Mouse (Mus musculus): ENCODE measurements around the gene Gm14409. TPM values are rescaled to one million over a fixed set of nuclear protein-coding genes. Genes with fewer than 3 reads are reported as not detected.
"Not testable (repeated sequence)": the region's sequence is repeated elsewhere in the genome, so short reads cannot be mapped to it uniquely, and the experiment has no call there.

The Gm14409 gene
- total RNA-seq (2021): 1 to 10 TPM; 2.3 to 2.7 TPM
- long read RNA-seq, experiment 1: 0 reads
- long read RNA-seq, experiment 2: 0 reads

DNA sequence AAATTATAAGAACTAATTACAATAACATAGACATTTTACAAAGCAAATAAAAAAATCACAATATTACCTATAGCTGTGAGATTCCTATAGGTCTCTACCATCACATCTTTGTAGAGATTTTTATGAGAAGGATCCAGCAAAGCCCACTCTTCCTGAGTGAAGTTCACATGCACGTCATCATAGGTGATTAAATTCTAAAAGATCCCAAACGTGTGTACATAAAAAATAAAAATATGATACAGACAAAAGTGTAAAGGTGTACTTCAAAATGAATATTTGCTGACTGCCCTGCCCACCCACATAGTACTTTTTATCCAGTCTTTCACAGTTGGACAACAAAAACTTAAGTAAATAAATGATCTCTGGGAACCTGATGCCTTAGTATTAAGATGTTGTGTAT lies at the start of gene Gm14409:
TSS of gene Gm14409 (minus strand) at position 101 of the 400 bp plus-strand sequence.
- H3K27ac ChIP-seq; H3K4me3 ChIP-seq; DNase-seq (ENCODE audit: low spot score in 2 of 2): not testable (repeated sequence)

DNA sequence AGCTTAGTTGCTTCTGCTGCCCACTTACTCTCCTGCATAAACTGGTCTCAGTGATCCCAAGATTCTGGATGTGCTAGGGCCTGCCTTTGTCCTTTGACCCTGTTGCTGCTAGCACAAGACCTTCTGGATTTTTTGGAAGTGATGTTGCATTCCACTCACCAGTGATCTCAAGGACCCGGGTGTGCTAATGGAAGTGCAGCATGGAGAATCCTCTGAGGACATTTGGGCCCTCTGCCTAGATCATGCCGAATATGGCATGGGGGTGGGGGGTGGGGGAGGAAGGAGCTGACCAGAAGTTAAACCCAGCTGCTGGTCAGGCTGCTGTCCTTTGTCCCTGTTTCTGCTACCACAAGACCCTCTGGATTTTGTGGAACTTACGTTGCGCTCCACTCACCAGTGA lies 42.8 kb upstream of the Gm14409 start:
- H3K27ac ChIP-seq; DNase-seq (ENCODE audit: low spot score in 2 of 2); H3K4me3 ChIP-seq: not testable (repeated sequence)

DNA sequence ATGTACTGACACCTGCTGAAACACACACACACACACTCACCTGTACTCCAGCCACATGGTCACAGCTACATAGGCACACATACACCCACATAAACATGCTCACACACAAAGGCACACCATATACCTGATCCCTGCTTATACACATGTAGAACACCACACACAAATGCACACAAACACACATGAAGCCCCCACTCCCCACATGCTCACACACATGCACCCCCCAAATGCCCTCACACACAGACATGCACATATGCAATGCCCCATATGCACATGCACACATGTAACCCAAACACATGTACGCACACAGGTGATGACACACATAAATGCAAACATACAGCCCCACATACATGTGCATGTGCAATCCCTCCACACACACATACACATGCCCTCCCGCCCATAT lies 38.1 kb upstream of the Gm14409 start:
- not testable (repeated sequence) for H3K27ac ChIP-seq; H3K4me3 ChIP-seq; DNase-seq (ENCODE audit: low spot score in 2 of 2)

DNA sequence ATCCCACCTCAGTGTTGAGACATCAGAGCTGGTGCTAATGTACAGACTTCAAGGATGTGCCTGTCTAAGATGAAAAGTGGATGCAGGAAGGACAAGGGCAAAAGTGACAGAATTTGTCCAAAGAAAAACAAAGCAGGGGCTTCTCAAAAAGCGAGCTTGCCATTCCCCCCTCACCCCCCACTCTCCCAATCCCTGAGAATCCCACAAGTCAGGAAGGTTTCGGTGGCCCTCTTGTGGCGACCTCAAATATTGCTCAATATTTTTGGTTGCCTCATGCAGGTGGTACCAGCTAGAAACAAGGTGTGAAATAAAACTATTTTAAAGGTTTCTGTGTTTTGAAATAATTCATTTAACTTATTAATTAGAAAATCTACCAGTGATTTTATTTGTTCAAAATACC lies 16.9 kb upstream of the Gm14409 start:
- not testable (repeated sequence) for H3K4me3 ChIP-seq; H3K27ac ChIP-seq; DNase-seq (ENCODE audit: low spot score in 2 of 2)

DNA sequence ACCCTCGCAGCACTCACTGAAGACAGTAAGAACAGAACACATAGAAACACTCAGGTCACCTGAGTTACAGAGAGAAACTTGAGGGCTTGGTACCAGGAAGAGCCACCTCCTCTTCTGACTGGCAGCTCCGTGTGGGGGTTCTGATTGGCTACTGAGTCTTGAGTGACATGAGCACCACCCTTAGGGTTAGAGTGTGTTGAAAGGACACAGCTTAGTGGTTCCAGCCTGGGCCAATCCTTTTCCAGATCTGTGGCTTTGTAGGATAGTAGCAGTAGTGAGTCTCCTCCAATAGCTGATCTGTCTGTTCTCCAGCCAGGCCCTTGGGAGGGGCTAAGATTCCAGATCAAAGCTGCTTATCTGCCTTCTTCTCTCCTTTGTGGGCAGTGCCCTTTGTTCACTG lies 10.9 kb upstream of the Gm14409 start:
- not testable (repeated sequence) for H3K4me3 ChIP-seq; H3K27ac ChIP-seq; DNase-seq (ENCODE audit: low spot score in 2 of 2)

DNA sequence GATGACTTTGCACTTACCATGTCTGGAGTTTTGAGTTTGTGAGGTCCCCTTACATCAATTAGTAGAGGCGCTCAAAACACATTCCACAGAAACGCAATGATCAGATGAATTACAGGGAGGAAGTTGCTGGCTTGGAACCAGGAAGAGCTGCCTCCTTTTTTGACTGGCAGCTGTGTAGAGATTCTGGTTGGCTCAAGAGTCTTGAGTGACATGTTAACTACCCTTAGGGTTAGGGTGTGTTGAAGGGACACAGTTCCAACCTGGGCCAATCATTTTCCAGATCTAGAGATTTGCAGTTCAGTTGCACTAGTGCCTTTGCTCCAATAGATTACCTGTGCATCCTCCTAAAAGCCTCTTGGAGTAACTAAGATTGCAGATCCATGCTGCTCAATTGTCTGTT lies 5.4 kb upstream of the Gm14409 start:
- H3K27ac ChIP-seq; H3K4me3 ChIP-seq; DNase-seq (ENCODE audit: low spot score in 2 of 2): not testable (repeated sequence)

DNA sequence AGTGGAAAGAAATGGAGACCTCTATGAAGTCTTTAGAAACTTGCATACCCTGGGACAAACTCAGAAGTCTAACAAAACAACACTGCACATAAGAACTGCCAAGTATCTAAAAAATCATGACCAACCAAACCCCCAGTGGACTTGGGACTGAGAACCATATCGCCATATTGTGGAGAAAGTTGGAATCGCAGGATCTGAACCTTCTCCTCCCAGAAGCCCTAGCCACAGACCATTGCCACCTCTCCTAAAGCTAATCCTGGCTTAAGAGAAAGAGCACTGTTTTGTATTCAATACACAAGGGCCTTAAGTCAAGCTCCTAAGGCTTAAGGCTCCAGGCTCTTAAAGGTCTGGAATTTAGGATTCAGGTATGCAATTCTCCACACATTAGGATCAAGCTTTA lies 19.4 kb downstream of the Gm14409 start:
- not testable (repeated sequence) for DNase-seq (ENCODE audit: low spot score in 2 of 2); H3K27ac ChIP-seq

DNA sequence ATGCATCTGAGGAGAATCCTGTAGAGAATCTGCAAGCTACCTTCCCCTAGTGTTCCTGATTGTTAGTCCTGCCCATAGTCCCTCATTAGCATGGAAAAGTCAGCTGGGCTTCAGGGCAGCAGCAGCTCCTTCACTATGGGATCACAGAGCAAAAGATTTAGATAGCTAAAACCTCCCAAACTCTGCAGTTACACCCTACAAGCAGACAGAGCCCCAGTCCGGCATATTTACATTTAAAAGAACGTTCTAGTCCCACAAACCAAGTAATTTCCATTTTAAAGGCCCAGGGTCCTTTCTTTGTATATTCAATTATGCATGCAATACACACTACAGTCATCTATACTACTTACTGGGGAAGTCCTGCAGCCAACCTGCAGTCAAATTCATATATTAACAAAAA lies 36.4 kb downstream of the Gm14409 start:
- H3K27ac ChIP-seq; DNase-seq (ENCODE audit: low spot score in 2 of 2); H3K4me3 ChIP-seq: not testable (repeated sequence)

More for the DNA sequence above, 19.4 kb downstream of the Gm14409 start:
- H3K4me3 ChIP-seq: not testable (repeated sequence)

Other genes with a start within 250 kb of the Gm14409 start
- 1 to 10 TPM; 1.4 to 1.7 TPM for gene Gm14401, start 192.7 kb downstream of the Gm14409 start, total RNA-seq (2021)
- gene Gm14410, start 60.6 kb downstream of the Gm14409 start, total RNA-seq (2021): 10 to 100 TPM; 57.5 to 67.3 TPM
- gene Gm14412, start 57.3 kb upstream of the Gm14409 start, total RNA-seq (2021): 1 to 10 TPM; 3.1 to 3.2 TPM
- 10 to 100 TPM; 29.4 to 34.4 TPM for gene Gm14418, start 131.3 kb upstream of the Gm14409 start, total RNA-seq (2021)
- 10 to 100 TPM; 32.4 to 42.5 TPM for gene Zfp970, start 197.7 kb upstream of the Gm14409 start, total RNA-seq (2021)
- gene Gm14403, start 231.2 kb upstream of the Gm14409 start, total RNA-seq (2021): 10 to 100 TPM; 33.9 to 38.5 TPM

Measured in layer of hippocampus, adult 2 months (tissue).